Mouse (Mus musculus) myocyte (in vitro differentiated cells): ENCODE measurements around the gene Fcamr. TPM values are rescaled to one million over a fixed set of nuclear protein-coding genes. Genes with fewer than 3 reads are reported as not detected.

Source experiments
- H3K27me3 ChIP-seq: one replicate; pipeline ENCODE4 v1.6.1; 2011; ENCODE audit not compliant: control insufficient read depth, insufficient read depth, insufficient read length
- H3K36me3 ChIP-seq: one replicate; pipeline ENCODE4 v1.6.1; 2011; ENCODE audit not compliant: control insufficient read depth, insufficient read depth
- H3K4me2 ChIP-seq: one replicate; pipeline ENCODE4 v1.6.1; 2011; ENCODE audit warnings: low read depth, control low read depth
- H3K4me3 ChIP-seq: one replicate; pipeline ENCODE4 v1.5.1; 2011; ENCODE audit warnings: mild to moderate bottlenecking, control low read depth, moderate library complexity
- H3K79me2 ChIP-seq: one replicate; pipeline ENCODE4 v1.6.1; 2011; ENCODE audit not compliant: control insufficient read depth, insufficient read depth
- H3ac ChIP-seq: one replicate; pipeline ENCODE4 v1.6.1; 2011; ENCODE audit not compliant: control insufficient read depth, insufficient read length
- CEBPB ChIP-seq: IDR thresholded peaks from 2 replicates; pipeline ENCODE4 v1.6.1; 2011; ENCODE audit warnings: mild to moderate bottlenecking, moderate library complexity; ENCODE audit not compliant: poor library complexity, insufficient read depth, severe bottlenecking
- E2F4 ChIP-seq: IDR thresholded peaks from one replicate; pipeline ENCODE4 v1.6.1; 2011; ENCODE audit warnings: mild to moderate bottlenecking, control low read depth, moderate library complexity; ENCODE audit not compliant: insufficient read depth
- MAX ChIP-seq: IDR thresholded peaks from one replicate; pipeline ENCODE4 v1.6.1; 2011; ENCODE audit warnings: low read depth, mild to moderate bottlenecking, control low read depth
- MYOD1 ChIP-seq, 3 experiments: IDR thresholded peaks; one replicate each; pipeline ENCODE4 v1.6.1; 2011; ENCODE audit warnings: control low read depth in 2 of 3, low read depth in 2 of 3, mild to moderate bottlenecking in 2 of 3, moderate library complexity in 1 of 3; ENCODE audit not compliant: insufficient read length in 2 of 3, control insufficient read depth in 1 of 3
- MYOG ChIP-seq, 3 experiments: IDR thresholded peaks; one replicate each; pipeline ENCODE4 v1.6.1; 2011; ENCODE audit warnings: control low read depth in 2 of 3, low read depth in 2 of 3, mild to moderate bottlenecking in 2 of 3; ENCODE audit not compliant: insufficient read length in 2 of 3, control insufficient read depth in 1 of 3, insufficient read depth in 1 of 3
- POLR2A ChIP-seq: IDR thresholded peaks from one replicate; pipeline ENCODE4 v1.6.1; 2011; ENCODE audit warnings: low read depth, mild to moderate bottlenecking, control low read depth, moderate library complexity; ENCODE audit not compliant: insufficient read length
- POLR2AphosphoS2 ChIP-seq: IDR thresholded peaks from one replicate; pipeline ENCODE4 v1.6.1; 2011; ENCODE audit warnings: low read depth, control low read depth; ENCODE audit not compliant: insufficient read length
- REST ChIP-seq: IDR thresholded peaks from one replicate; pipeline ENCODE4 v1.6.1; 2011; ENCODE audit warnings: mild to moderate bottlenecking, control low read depth, moderate library complexity; ENCODE audit not compliant: insufficient read depth, insufficient read length
- SRF ChIP-seq: IDR thresholded peaks from one replicate; pipeline ENCODE4 v1.6.1; 2011; ENCODE audit warnings: low read depth; ENCODE audit not compliant: control insufficient read depth, insufficient read length
- TCF12 ChIP-seq: IDR thresholded peaks from one replicate; pipeline ENCODE4 v1.6.1; 2011; ENCODE audit warnings: mild to moderate bottlenecking, control low read depth; ENCODE audit not compliant: poor library complexity, insufficient read depth, severe bottlenecking
- TCF3 ChIP-seq: IDR thresholded peaks from one replicate; pipeline ENCODE4 v1.6.1; 2011; ENCODE audit warnings: low read depth, control low read depth; ENCODE audit not compliant: insufficient read length
- USF1 ChIP-seq: IDR thresholded peaks from one replicate; pipeline ENCODE4 v1.6.1; 2011; ENCODE audit warnings: low read depth, mild to moderate bottlenecking, control low read depth, moderate library complexity
- polyA plus RNA-seq: library from polyadenylated mRNA; unstranded; fragments of >200 nt; fragmentation: generic; extraction: Trizol; gene quantifications from one replicate; pipeline ENCODE4 v1.2.1, GENCODE M21; 2012; ENCODE audit warnings: missing spikeins

Fcamr gene
- polyA plus RNA-seq, 1 experiment: not detected

DNA sequence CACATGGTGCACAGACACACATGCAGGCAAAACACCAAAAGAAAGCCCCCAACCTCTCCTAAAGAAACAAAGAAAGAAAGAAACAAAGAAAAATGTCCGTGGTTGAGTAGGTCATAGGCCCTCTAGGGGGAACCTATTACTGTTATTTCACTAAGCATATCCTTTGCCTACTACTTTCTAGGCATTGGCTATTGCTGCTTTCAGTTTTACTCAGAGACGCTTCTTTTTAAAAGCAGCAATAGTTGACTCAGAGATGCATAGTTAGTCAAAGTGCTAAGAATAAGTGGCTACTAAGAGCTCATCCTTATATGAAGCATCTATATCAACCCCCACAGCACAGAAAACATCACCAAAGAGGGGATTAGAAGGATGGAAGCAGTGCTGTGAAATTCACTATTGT lies 5.4 kb upstream of the Fcamr start:
- H3K36me3 ChIP-seq: no peaks in the 10 kb centered on the region
- no peak overlapping the region for H3ac ChIP-seq
- H3K4me3 ChIP-seq: no peak overlapping the region
- H3K4me2 ChIP-seq: no peak overlapping the region
- no peaks in the 10 kb centered on the region for H3K79me2 ChIP-seq
- TF ChIP-seq MYOG (IDR thresholded peaks at IDR 0.05; ENCODE audit: control insufficient read depth in 1 of 3, insufficient read depth in 1 of 3, insufficient read length in 2 of 3, low read depth in 2 of 3): no peak
- no peak for TF ChIP-seq CEBPB
- TF ChIP-seq USF1: no peak
- no peak for TF ChIP-seq MYOD1 (IDR thresholded peaks at IDR 0.05; ENCODE audit: control insufficient read depth in 1 of 3, insufficient read length in 2 of 3, low read depth in 2 of 3)
- no peak for TF ChIP-seq POLR2AphosphoS2
- TF ChIP-seq E2F4: no peak
- no peak for TF ChIP-seq SRF
- no peak for TF ChIP-seq TCF12
- TF ChIP-seq POLR2A: no peak
- no peak for TF ChIP-seq TCF3
- TF ChIP-seq REST: no peak
- no peak for TF ChIP-seq MAX
- peaks cover 6% of the 10 kb centered on the region for H3K27me3 ChIP-seq

DNA sequence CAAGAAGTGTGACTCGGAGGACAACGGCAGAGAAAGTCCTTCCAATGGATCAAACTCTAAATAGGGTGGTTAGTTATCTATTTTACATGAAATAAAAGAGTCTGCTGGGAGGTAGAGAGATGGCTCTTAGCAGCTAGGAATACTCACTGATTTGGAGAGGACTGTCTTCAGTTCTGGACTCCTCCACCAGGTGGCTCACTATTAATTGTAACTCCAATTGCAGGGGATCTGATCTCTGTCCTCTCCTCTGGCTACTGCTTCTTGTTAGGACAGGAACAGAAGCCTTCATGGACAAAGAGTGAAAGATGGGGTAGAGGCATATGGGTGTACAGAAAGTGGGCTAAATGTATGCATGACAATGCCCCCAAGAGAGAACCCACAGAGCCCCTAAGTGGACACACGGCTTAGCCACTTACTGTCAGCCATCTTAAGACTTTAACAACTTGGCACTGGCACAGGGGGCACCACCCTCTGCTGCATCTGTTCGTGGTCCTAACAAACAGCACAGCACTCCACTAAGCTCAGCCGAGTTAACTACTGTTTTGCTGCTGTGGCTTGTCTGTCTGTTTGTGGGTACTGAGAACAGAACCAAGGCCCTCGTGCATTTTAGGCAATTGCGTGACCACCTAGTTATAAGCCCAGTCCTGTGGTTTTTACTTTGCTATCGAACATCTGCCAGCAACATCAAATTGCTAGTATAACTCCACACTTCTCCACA lies 3.6 kb upstream of the Fcamr start:
- H3K4me2 ChIP-seq: no peak overlapping the region
- TF ChIP-seq POLR2AphosphoS2 (no peak), SRF (no peak)
- peaks cover 19% of the 10 kb centered on the region for H3K27me3 ChIP-seq
- H3ac ChIP-seq: no peak overlapping the region
- H3K36me3 ChIP-seq: no peaks in the 10 kb centered on the region
- H3K4me3 ChIP-seq: no peak overlapping the region
- no peaks in the 10 kb centered on the region for H3K79me2 ChIP-seq

GRCm38 (mm10) chr1:130798037-130798436 lies 2.7 kb upstream of the Fcamr start:
- Histone ChIP-seq H3K4me3 (no peak overlapping the region), H3K27me3 (peaks cover 24% of the 10 kb centered on the region)
- TF ChIP-seq USF1: no peak
- TF ChIP-seq TCF3: no peak
- no peak for TF ChIP-seq E2F4
- no peak for TF ChIP-seq MAX
- no peak for TF ChIP-seq POLR2A
- no peak for TF ChIP-seq POLR2AphosphoS2
- TF ChIP-seq MYOG (IDR thresholded peaks at IDR 0.05; ENCODE audit: control insufficient read depth in 1 of 3, insufficient read depth in 1 of 3, insufficient read length in 2 of 3, low read depth in 2 of 3): no peak
- TF ChIP-seq MYOD1 (IDR thresholded peaks at IDR 0.05; ENCODE audit: control insufficient read depth in 1 of 3, insufficient read length in 2 of 3, low read depth in 2 of 3): no peak
- TF ChIP-seq CEBPB: no peak
- no peak for TF ChIP-seq SRF
- no peak for TF ChIP-seq TCF12
- no peak for TF ChIP-seq REST

DNA sequence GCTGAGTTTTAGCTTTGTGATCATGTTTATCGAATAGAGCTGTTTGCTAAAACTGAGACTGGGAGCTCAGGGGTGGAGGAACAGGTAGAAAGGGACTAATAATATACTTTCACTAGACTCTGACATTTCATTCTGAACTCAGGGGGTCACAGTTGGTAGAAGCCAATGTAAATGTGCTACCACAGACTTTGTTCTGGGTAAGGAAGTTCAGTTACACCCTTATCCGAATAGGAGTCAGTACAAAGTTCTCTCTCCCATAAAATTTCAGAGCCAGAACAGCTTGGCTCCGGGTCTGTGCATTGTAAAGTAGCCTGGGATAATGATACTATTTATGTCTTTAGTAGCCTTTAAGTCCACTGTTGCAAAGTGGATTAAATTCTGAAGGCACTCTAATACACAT lies 2.2 kb upstream of the Fcamr start:
- H3K79me2 ChIP-seq: no peaks in the 10 kb centered on the region
- no peak overlapping the region for H3K4me3 ChIP-seq
- TF ChIP-seq E2F4 (no peak), POLR2AphosphoS2 (no peak), TCF12 (no peak), USF1 (no peak), SRF (no peak), MAX (no peak), REST (no peak), MYOG (IDR thresholded peaks at IDR 0.05; ENCODE audit: control insufficient read depth in 1 of 3, insufficient read depth in 1 of 3, insufficient read length in 2 of 3, low read depth in 2 of 3) (no peak), CEBPB (no peak)
- peaks cover 29% of the 10 kb centered on the region for H3K27me3 ChIP-seq
- no peak overlapping the region for H3ac ChIP-seq
- no peak overlapping the region for H3K4me2 ChIP-seq
- no peaks in the 10 kb centered on the region for H3K36me3 ChIP-seq

More at GRCm38 (mm10) chr1:130798037-130798436, 2.7 kb upstream of the Fcamr start:
- Histone ChIP-seq H3K36me3 (no peaks in the 10 kb centered on the region), H3ac (no peak overlapping the region), H3K4me2 (no peak overlapping the region), H3K79me2 (no peaks in the 10 kb centered on the region)

- Histone ChIP-seq H3ac (no peak overlapping the region), H3K27me3 (peaks cover 33% of the 10 kb centered on the region)
- TF ChIP-seq MYOD1 (IDR thresholded peaks at IDR 0.05; ENCODE audit: control insufficient read depth in 1 of 3, insufficient read length in 2 of 3, low read depth in 2 of 3): no peak
- no peak for TF ChIP-seq MYOG (IDR thresholded peaks at IDR 0.05; ENCODE audit: control insufficient read depth in 1 of 3, insufficient read depth in 1 of 3, insufficient read length in 2 of 3, low read depth in 2 of 3)
- no peak for TF ChIP-seq MAX
- no peak for TF ChIP-seq TCF12
- no peak for TF ChIP-seq TCF3
- TF ChIP-seq SRF: no peak
- no peak for TF ChIP-seq POLR2A
Measured at GRCm38 (mm10) chr1:130799399-130799798, 1.3 kb upstream of the Fcamr start.

More at GRCm38 (mm10) chr1:130799399-130799798, 1.3 kb upstream of the Fcamr start:
- H3K79me2 ChIP-seq: no peaks in the 10 kb centered on the region
- no peak overlapping the region for H3K4me3 ChIP-seq
- no peak overlapping the region for H3K4me2 ChIP-seq
- no peaks in the 10 kb centered on the region for H3K36me3 ChIP-seq
